Mouse (Mus musculus) liver, embryonic 14.5 days (tissue): ENCODE data around the gene Asb10.

Experiments used
- CTCF ChIP-seq: IDR thresholded peaks from 2 replicates; pipeline ENCODE4 v1.5.1; 2016; ENCODE audit warnings: antibody characterized with exemption, low read depth, control low read depth
- EP300 ChIP-seq: IDR thresholded peaks from 2 replicates; pipeline ENCODE4 v1.6.1; 2016; ENCODE audit warnings: antibody characterized with exemption, low read depth

DNA sequence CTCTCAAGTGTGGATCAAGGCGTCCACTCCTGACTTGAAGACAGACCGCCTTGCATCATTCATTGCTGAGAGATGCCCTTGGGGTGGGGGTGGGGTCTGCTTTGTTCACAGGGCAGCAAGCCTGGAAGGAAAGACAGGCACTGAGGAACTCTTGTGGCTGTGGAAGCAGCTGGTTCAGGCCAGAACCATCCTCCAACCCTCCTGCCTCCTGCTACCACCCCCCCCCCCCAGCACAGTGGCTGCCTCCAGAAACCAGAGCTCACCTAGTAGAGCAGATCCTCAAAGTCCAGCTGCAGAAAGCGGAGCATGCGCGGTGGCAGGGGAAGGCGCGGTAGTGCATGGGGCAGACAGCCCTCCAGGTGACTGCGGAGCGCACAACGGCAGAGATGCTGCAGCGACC, 7.4 kb downstream of the Asb10 start:
- TF ChIP-seq CTCF (no peak), EP300 (no peak)
